Mouse (Mus musculus) limb, embryonic 11.5 days (tissue): ENCODE measurements at regions not wholly inside any gene's neighbourhood (a gene's known extent, or its start where the extent isn't known, plus 50 kb on each side); places are given as distances from the start of the nearest gene placed in this dataset.

Source experiments
- ATAC-seq: fragments of 200-750 bp; cut with Nextera tagmentation; 2 replicates; pipeline ENCODE4 v1.8.0; 2017; ENCODE audit warnings: low read depth; ENCODE audit not compliant: insufficient number of reproducible peaks, low FRiP score, low TSS enrichment
- DNase-seq: peaks from one replicate; pipeline ENCODE4 v3.0.0-alpha.2; 2015; ENCODE audit warnings: low spot score
- H3K27ac ChIP-seq: fragments of 300-500 bp; sonication (generic); replicated peaks from 2 replicates; pipeline ENCODE4 v1.5.1; 2014; ENCODE audit warnings: low read depth, mild to moderate bottlenecking, low read length
- H3K27me3 ChIP-seq: fragments of 300-500 bp; sonication (generic); 2 replicates; pipeline ENCODE4 v1.6.1; 2014; ENCODE audit warnings: mild to moderate bottlenecking, low read length, mixed read lengths; ENCODE audit not compliant: control insufficient read depth, insufficient read depth
- H3K36me3 ChIP-seq: fragments of 300-500 bp; sonication (generic); 2 replicates; pipeline ENCODE4 v1.6.1; 2014; ENCODE audit warnings: mild to moderate bottlenecking, low read length, moderate library complexity, mixed read lengths; ENCODE audit not compliant: control insufficient read depth, insufficient read depth
- H3K4me1 ChIP-seq: fragments of 300-500 bp; sonication (generic); 2 replicates; pipeline ENCODE4 v1.6.1; 2014; ENCODE audit warnings: low read length, mixed read lengths; ENCODE audit not compliant: control insufficient read depth, insufficient read depth
- H3K4me2 ChIP-seq: fragments of 300-500 bp; sonication (generic); 2 replicates; pipeline ENCODE4 v1.6.1; 2014; ENCODE audit warnings: low read depth, mild to moderate bottlenecking, moderate library complexity; ENCODE audit not compliant: severe bottlenecking
- H3K4me3 ChIP-seq: fragments of 300-500 bp; sonication (generic); 2 replicates; pipeline ENCODE4 v1.5.1; 2014; ENCODE audit warnings: low read depth, low read length
- H3K9ac ChIP-seq: fragments of 300-500 bp; sonication (generic); 2 replicates; pipeline ENCODE4 v1.6.1; 2014; ENCODE audit warnings: mild to moderate bottlenecking, low read length
- H3K9me3 ChIP-seq: fragments of 300-500 bp; sonication (generic); 2 replicates; pipeline ENCODE4 v1.6.1; 2016; ENCODE audit warnings: low read length; ENCODE audit not compliant: control insufficient read depth
- WGBS: fragments of 180-500 bp; shearing (Covaris S2); extraction: QIAGEN DNeasy Blood & Tissue Kit; methylation state at CpG from one replicate; pipeline ENCODE4 v1.1.7; 2014; 5-methylcytosine and 5-hydroxymethylcytosine counted together

DNA sequence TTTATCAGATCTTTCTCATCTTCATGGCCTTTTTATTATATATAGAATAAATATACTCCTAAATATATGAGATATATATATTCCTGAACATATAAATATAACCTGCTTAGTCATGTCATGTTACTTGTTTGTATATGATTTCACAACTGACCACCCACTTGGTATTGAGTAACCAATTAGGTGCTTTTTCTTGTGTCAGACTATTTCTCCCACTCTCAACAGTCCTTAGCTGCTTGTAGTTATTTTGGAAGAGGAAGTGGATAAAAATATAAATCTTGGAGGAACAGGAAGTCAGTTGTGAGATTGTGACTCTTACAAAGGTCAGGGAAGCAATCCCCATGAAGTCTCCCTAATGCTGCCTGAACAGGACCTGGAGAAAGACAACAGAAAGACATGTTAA is 224.6 kb downstream of the Kcnj2 start:
- ATAC-seq, result no peak
- Histone ChIP-seq H3K9ac (no peak overlapping the region), H3K4me1 (no peaks in the 10 kb centered on the region), H3K36me3 (no peaks in the 10 kb centered on the region), H3K27ac (no peak overlapping the region), H3K27me3 (no peaks in the 10 kb centered on the region), H3K4me2 (no peak overlapping the region), H3K4me3 (no peak overlapping the region), H3K9me3 (no peaks in the 10 kb centered on the region; the same call in 1 of the 2 replicates)
- DNase-seq, result no peak

- Histone ChIP-seq H3K27me3 (no peaks in the 10 kb centered on the region), H3K36me3 (no peaks in the 10 kb centered on the region), H3K4me3 (no peak overlapping the region), H3K9me3 (no peaks in the 10 kb centered on the region; the same call in 1 of the 2 replicates), H3K4me1 (peaks cover 2% of the 10 kb centered on the region), H3K9ac (no peak overlapping the region), H3K4me2 (no peak overlapping the region), H3K27ac (no peak overlapping the region)
- ATAC-seq, result no peak
- DNase-seq, result no peak
- 27% methylated on average over 9 of the region's 9 CpGs for WGBS
These were observed 230.4 kb downstream of the Kcnj2 start for GRCm38 (mm10) chr11:111296309-111296721.

GRCm38 (mm10) chr11:111312802-111313201 is 246.8 kb downstream of the Kcnj2 start:
- no peak overlapping the region for H3K4me3 ChIP-seq
- no peak overlapping the region for H3K9ac ChIP-seq
- DNase-seq (no peak), ATAC-seq (no peak)
- no peaks in the 10 kb centered on the region for H3K27me3 ChIP-seq
- no peak overlapping the region for H3K27ac ChIP-seq
- H3K36me3 ChIP-seq, result no peaks in the 10 kb centered on the region
- WGBS, result 47% methylated on average over 3 of the region's 3 CpGs
- H3K4me1 ChIP-seq, result no peaks in the 10 kb centered on the region
- no peaks in the 10 kb centered on the region for H3K9me3 ChIP-seq
- no peak overlapping the region for H3K4me2 ChIP-seq

DNA sequence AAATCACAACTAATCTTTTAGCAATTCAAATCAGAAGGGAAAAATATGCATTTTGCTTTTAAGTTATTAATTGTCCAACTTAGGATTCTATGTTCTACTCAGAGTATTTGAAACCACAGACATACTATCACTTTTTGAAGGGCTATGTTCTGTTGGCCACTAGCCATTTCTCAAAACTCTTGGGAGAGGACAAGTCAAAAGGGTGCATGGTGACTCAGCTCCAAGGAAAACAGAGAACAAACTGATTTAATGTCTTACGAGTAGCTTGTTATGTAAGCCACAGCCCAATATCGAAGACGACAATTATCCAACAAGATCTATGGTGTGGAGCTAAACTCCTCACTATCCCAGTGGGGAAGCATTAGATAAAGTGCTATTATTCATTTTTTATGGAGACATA is 247.6 kb downstream of the Kcnj2 start:
- Histone ChIP-seq H3K4me1 (no peaks in the 10 kb centered on the region), H3K27me3 (no peaks in the 10 kb centered on the region), H3K4me3 (no peak overlapping the region), H3K9ac (no peak overlapping the region), H3K9me3 (no peaks in the 10 kb centered on the region), H3K27ac (no peak overlapping the region), H3K4me2 (no peak overlapping the region), H3K36me3 (no peaks in the 10 kb centered on the region)
- DNase-seq (no peak), ATAC-seq (no peak)
- WGBS, result 61% methylated on average over 3 of the region's 3 CpGs

- 35% methylated on average over 5 of the region's 5 CpGs for WGBS
- H3K9me3 ChIP-seq, result no peaks in the 10 kb centered on the region
- no peak overlapping the region for H3K9ac ChIP-seq
- H3K27me3 ChIP-seq, result no peaks in the 10 kb centered on the region
- no peak overlapping the region for H3K4me2 ChIP-seq
- DNase-seq (no peak), ATAC-seq (no peak)
- no peak overlapping the region for H3K27ac ChIP-seq
- H3K4me3 ChIP-seq, result no peak overlapping the region
- H3K4me1 ChIP-seq, result no peaks in the 10 kb centered on the region
- H3K36me3 ChIP-seq, result no peaks in the 10 kb centered on the region
These were observed 255.6 kb downstream of the Kcnj2 start for GRCm38 (mm10) chr11:111321576-111321975.

DNA sequence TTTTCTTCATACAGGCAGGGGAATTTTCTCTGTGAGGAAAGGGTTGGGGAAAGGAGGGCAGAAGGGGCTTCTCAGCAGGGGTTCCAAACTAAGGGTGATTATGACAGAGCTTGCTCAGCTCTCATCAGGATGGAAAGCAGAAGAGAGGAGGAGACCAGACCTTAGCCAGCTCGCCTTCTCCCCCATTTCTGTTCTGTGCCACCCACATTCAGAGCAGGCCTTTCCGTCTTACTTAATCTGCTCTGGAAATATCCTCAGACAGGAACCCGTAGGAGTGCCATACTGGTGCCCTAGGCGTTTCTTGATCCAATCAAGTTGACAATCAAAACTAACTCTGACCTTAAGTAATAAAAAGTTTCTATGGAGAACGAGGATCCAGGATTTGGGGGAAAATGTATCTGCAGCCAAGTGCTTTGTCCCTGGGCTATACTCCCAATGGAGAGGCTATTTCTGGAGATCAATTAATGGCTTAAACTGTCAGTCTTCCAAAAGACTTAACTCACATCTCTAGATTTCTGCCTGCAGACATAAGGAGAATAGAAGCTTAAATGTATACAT is 258.6 kb downstream of the Kcnj2 start:
- ATAC-seq (no peak), DNase-seq (no peak)
- H3K36me3 ChIP-seq, result no peaks in the 10 kb centered on the region
- H3K4me1 ChIP-seq, result no peaks in the 10 kb centered on the region
- no peaks in the 10 kb centered on the region for H3K27me3 ChIP-seq
- H3K4me3 ChIP-seq, result no peak overlapping the region
- H3K4me2 ChIP-seq, result no peak overlapping the region
- 78% methylated on average over 5 of the region's 5 CpGs for WGBS
- no peak overlapping the region for H3K9ac ChIP-seq
- no peak overlapping the region for H3K27ac ChIP-seq
- H3K9me3 ChIP-seq, result no peaks in the 10 kb centered on the region

DNA sequence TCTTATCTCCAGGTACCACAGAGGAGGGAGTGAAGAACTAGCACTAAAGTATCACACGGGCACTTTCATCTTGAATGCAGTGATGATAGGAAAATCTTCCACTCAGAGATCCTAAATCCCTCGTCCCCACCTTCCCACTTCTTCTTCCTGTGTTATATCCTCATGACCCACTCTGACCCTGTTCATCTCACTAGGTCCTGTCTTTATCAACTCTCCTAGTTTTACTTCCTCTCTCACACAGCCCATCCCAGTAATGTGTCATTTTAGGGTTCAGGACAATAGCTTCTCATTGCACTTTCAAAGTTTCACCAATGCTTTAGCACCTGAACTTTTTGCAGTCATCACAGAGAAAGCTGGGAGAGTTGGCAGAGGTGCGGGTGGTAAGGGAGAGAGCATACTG is 261.0 kb downstream of the Kcnj2 start:
- H3K36me3 ChIP-seq, result no peaks in the 10 kb centered on the region
- no peak overlapping the region for H3K4me2 ChIP-seq
- H3K9me3 ChIP-seq, result no peaks in the 10 kb centered on the region
- 78% methylated on average over 3 of the region's 3 CpGs for WGBS
- H3K4me3 ChIP-seq, result no peak overlapping the region
- no peak overlapping the region for H3K27ac ChIP-seq
- H3K27me3 ChIP-seq, result no peaks in the 10 kb centered on the region
- no peaks in the 10 kb centered on the region for H3K4me1 ChIP-seq
- DNase-seq, result no peak
- no peak for ATAC-seq
- H3K9ac ChIP-seq, result no peak overlapping the region

DNA sequence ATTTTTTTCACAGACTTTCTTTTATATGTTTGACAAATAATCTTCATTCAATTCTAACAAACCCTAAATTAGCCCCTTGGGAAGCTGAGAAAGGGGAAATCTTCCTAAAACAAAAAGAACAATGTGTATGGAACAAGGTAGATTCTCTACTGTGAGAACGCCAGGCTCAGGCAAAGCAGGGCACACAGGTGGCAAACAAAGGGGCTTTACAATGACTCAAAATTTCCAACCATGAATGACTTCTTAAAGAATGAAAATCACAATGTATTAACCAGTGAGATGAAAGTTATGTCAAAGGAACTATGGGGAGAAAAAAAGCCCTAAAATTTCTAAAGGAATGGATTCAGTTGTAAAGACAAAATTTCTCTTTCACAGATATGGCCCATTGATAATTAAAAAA is 262.3 kb downstream of the Kcnj2 start:
- Histone ChIP-seq H3K27me3 (no peaks in the 10 kb centered on the region), H3K27ac (no peak overlapping the region), H3K9me3 (no peaks in the 10 kb centered on the region), H3K4me1 (no peaks in the 10 kb centered on the region), H3K4me2 (no peak overlapping the region), H3K4me3 (no peak overlapping the region), H3K36me3 (no peaks in the 10 kb centered on the region), H3K9ac (no peak overlapping the region)
- WGBS, result 83% methylated on average over 1 of the region's 1 CpGs
- ATAC-seq (no peak), DNase-seq (no peak)

GRCm38 (mm10) chr11:111331592-111331991 is 265.6 kb downstream of the Kcnj2 start:
- Histone ChIP-seq H3K9me3 (no peaks in the 10 kb centered on the region), H3K27ac (no peak overlapping the region), H3K4me3 (no peak overlapping the region), H3K9ac (no peak overlapping the region), H3K4me2 (no peak overlapping the region), H3K27me3 (no peaks in the 10 kb centered on the region), H3K36me3 (no peaks in the 10 kb centered on the region), H3K4me1 (no peaks in the 10 kb centered on the region)
- no peak for ATAC-seq
- DNase-seq, result no peak
